Comparison of ENCODE assay signal across 9 mouse cellular contexts in the genomic region with DNA sequence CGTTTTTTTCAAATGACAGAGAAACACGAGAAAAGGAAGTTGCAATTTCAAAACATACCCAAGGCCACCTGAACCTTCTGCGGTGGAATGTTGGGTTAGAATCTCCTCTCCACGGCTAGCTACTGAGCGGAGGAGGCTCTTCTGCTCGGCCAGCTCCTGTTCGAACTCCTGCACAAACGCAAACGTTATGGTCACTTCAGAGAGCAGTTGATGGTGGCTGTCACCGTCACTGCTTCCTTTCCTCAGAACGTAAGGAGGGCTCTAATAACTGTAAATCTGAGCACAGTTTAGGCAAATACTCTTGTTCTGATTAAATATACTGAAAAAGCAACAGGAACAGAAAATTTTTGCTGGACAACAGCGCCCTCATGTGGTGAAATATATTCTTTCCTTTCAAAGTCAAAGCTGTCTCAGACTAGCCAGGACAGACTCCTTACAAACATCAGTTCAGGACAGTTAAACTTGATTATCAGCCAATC.
DNase-seq lines count a peak whose midpoint lies in the region; ATAC-seq lines count a peak whose summit lies in the region.
"Had no signal": no experiment of that assay in that cellular context is flagged by ENCODE, and none has a peak within 500 bp of the region (broad histone marks: within the 10 kb centered on the region; RNA-seq: fewer than 3 reads in every experiment).

No protein-coding gene starts in this region.

- no peaks in the 10 kb centered on the region for H3K4me1 ChIP-seq in forebrain, embryonic 16.5 days (replicated peaks; ENCODE audit: control insufficient read depth, insufficient read depth, low read length)
- H3K4me1 ChIP-seq in kidney, embryonic 16.5 days (ENCODE audit: insufficient read depth, low read length): peaks cover 15% of the 10 kb centered on the region; the same call in 1 of the 2 replicates
- H3K4me1 ChIP-seq: neural tube, embryonic 13.5 days had no signal

- H3K9ac ChIP-seq in forebrain, embryonic 16.5 days (replicated peaks; ENCODE audit: low read depth, low read length): no peak overlapping the region
- no peak overlapping the region for H3K9ac ChIP-seq in kidney, embryonic 16.5 days (replicated peaks; ENCODE audit: low read length)
- H3K9ac ChIP-seq: neural tube, embryonic 13.5 days had no signal

- 52% methylated on average over 12 of the region's 12 CpGs for WGBS in forebrain, embryonic 16.5 days
- WGBS in kidney, embryonic 16.5 days: 39% methylated on average over 12 of the region's 12 CpGs

- H3K4me3 ChIP-seq in forebrain, embryonic 16.5 days (replicated peaks; ENCODE audit: low read length): no peak overlapping the region
- H3K4me3 ChIP-seq in kidney, embryonic 16.5 days (ENCODE audit: low read length): no peak overlapping the region; the same call in 1 of the 2 replicates
- H3K4me3 ChIP-seq: neural tube, embryonic 13.5 days had no signal

- no peak overlapping the region for H3K4me2 ChIP-seq in forebrain, embryonic 16.5 days (ENCODE audit: low read length)
- peak overlapping the region; percentile 30; the same call in 1 of the 2 replicates for H3K4me2 ChIP-seq in kidney, embryonic 16.5 days (replicated peaks; ENCODE audit: low read depth, low read length)
- H3K4me2 ChIP-seq: neural tube, embryonic 13.5 days had no signal

- no peaks in the 10 kb centered on the region for H3K9me3 ChIP-seq in forebrain, embryonic 16.5 days (ENCODE audit: control insufficient read depth, low read length)
- no peaks in the 10 kb centered on the region for H3K9me3 ChIP-seq in kidney, embryonic 16.5 days (ENCODE audit: low read length)
- H3K9me3 ChIP-seq: neural tube, embryonic 13.5 days had no signal

- ATAC-seq in forebrain, embryonic 16.5 days: peak; percentile 57
- ATAC-seq in kidney, embryonic 16.5 days (ENCODE audit: low FRiP score, low TSS enrichment): 0 out of 2 replicates have a peak, but pooled peaks have one; percentile 35
- ATAC-seq in megakaryocyte progenitor cell, adult 5-6 weeks (replicated peaks; ENCODE audit: poor library complexity): peak; percentile 62

- no peaks in the 10 kb centered on the region for H3K27me3 ChIP-seq in forebrain, embryonic 16.5 days (replicated peaks; ENCODE audit: control insufficient read depth, insufficient read depth, low read length)
- no peaks in the 10 kb centered on the region for H3K27me3 ChIP-seq in kidney, embryonic 16.5 days (ENCODE audit: insufficient read depth, low read length)
- H3K27me3 ChIP-seq: neural tube, embryonic 13.5 days had no signal

- peak; percentile 33 to 46 for DNase-seq in cerebellum, adult 18-20 months
- no peak for DNase-seq in cerebellum, adult 11 months
- peak; percentile 83 for DNase-seq in 416B (ENCODE audit: low read depth)
- peak; percentile 72 for DNase-seq in adrenal gland, postnatal 14 days
- peak; percentile 24 to 67 for DNase-seq in spleen, postnatal 10 days (ENCODE audit: low spot score in 2 of 2)

- H3K27ac ChIP-seq in forebrain, embryonic 16.5 days (ENCODE audit: low read length): no peak overlapping the region
- no peak overlapping the region for H3K27ac ChIP-seq in kidney, embryonic 16.5 days (ENCODE audit: low read length)
- H3K27ac ChIP-seq: neural tube, embryonic 13.5 days had no signal

- no peaks in the 10 kb centered on the region for H3K36me3 ChIP-seq in forebrain, embryonic 16.5 days (ENCODE audit: control insufficient read depth, insufficient read depth)
- H3K36me3 ChIP-seq in kidney, embryonic 16.5 days (ENCODE audit: insufficient read depth, low read length): no peaks in the 10 kb centered on the region
- H3K36me3 ChIP-seq: neural tube, embryonic 13.5 days had no signal
